Mouse (Mus musculus) G1E (cell line): Measurements from ENCODE around the gene Usp29.

Source experiments
- CTCF ChIP-seq: IDR thresholded peaks from 2 replicates; pipeline ENCODE4 v1.5.1; 2012; ENCODE audit warnings: low read depth, low read length, inconsistent platforms, mixed read lengths
- GATA1 ChIP-seq: IDR thresholded peaks from 2 replicates; pipeline ENCODE4 v1.6.1; 2012; ENCODE audit warnings: borderline replicate concordance, low read length, inconsistent platforms, mixed read lengths
- GATA2 ChIP-seq: IDR thresholded peaks from 2 replicates; pipeline ENCODE4 v1.6.1; 2012; ENCODE audit warnings: low read depth, low read length, inconsistent platforms, borderline replicate concordance
- TAL1 ChIP-seq: conservative IDR thresholded peaks from 2 replicates; pipeline ENCODE4 v1.6.1; 2012; ENCODE audit warnings: low read depth, low read length, inconsistent platforms, mixed read lengths

GRCm38 (mm10) chr7:6917126-6917525, 186.7 kb downstream of the Usp29 start:
- TF ChIP-seq CTCF, result no peak
- no peak for TF ChIP-seq GATA1
- no peak for TF ChIP-seq GATA2
- no peak for TF ChIP-seq TAL1
